Mouse (Mus musculus): ENCODE measurements around the gene Apmap. TPM values are rescaled to one million over a fixed set of nuclear protein-coding genes. Genes with fewer than 3 reads are reported as not detected.

Gene Apmap
- 31.9 and 41.3 TPM in 2 replicates for polyA plus RNA-seq (2014; fragmentation: Nextera tagmentation; extraction: Ambion mirVana)

DNA sequence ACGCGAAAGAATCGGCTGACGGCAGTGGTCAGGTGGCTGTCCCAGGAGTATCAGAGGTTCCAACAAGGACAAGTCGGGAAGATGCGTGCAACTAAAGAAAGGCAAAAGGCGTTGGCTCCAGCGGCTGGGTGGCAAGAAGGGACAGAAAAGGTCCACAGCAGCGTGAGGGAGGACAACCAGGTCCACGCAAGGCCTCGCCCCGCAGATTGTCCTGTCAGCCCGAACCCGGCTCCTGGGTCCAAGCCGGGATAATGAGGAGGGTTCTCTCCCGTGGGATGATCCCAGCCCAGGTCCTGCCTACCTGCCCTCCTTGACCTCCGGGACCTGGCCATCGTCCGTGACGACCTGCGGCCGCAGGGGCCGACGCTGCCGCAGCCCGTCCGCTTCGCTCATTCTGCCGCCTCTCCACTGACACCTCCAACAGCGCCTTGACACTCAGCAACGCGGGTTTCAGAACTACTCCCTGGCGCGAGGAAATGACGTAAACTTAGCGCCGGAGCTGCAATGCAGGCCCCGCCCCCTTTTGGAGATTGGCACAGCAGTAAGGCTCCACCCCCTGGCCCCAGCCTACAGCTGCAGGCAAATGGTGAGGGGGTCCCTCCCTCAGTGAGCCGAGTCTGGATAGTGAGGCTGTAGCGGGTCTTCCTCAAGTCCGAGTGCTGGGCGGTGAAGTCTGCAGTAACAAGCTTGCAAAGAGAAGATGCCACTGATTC, at the start of gene Apmap:
Gene Apmap (minus strand): TSS at position 481 of the 713 bp plus-strand sequence.
- H3K9ac ChIP-seq (ENCODE audit: low read depth, low read length): peak within 1 kb of the TSS; percentile 76
- H3K27ac ChIP-seq (ENCODE audit: low read depth, low read length): no peak within 1 kb of the TSS
- peak within 1 kb of the TSS; percentile 75 for H3K4me2 ChIP-seq (replicated peaks; ENCODE audit: low read depth, low read length)
- peak; percentile 99 for ATAC-seq (ENCODE audit: low FRiP score, low TSS enrichment)
- no peaks in the 10 kb centered on the region for H3K4me1 ChIP-seq (ENCODE audit: control insufficient read depth, insufficient read depth, low read length)
- no peaks in the 10 kb centered on the region for H3K36me3 ChIP-seq (ENCODE audit: control insufficient read depth, insufficient read depth, low read length)
- no peaks in the 10 kb centered on the region for H3K9me3 ChIP-seq (ENCODE audit: control insufficient read depth, low read length)
- WGBS: under 1% methylated on average over 42 of the region's 42 CpGs
- peak within 1 kb of the TSS; percentile 90 for H3K4me3 ChIP-seq (ENCODE audit: low read length)
- no peaks in the 10 kb centered on the region for H3K27me3 ChIP-seq (ENCODE audit: control insufficient read depth, insufficient read depth, low read length)

DNA sequence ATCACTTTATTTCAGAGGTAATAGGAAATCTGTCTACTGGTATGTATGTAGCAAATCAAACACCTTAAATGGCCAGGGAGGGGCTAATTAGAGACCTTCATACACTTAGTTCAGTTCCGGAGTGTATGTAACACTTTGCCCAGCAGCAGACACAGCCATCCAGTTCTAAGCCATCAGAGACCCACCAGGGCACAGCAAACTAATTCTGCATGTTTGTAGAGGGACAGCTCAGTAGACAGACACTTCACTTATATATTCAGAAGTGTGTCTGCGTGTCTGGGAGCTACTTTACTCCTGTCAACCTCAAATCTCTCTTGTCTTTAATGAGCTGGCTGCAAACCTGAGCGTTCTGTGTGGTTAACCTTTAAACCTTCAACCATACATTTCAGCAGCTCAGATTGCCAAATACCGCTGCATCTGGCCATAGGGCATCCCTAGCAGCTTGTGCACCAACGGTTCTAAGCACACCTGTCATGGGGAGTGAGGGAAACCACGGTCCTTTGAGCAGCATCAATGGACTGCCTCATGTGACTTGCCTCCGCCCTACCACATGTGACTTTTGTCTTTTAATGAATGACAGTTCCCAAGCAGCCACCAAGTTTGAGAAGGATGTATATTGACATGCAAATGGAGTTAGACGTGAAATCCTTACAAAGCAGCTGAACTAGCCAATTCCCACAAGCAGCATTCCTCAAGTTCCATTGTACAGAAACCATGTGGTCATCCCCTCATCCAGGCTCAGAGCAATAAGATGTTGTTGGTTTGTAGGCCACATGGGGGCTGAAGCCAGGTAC, 48.8 kb upstream of the Apmap start:
- no peaks in the 10 kb centered on the region for H3K36me3 ChIP-seq (ENCODE audit: control insufficient read depth, insufficient read depth, low read length)
- no peaks in the 10 kb centered on the region for H3K4me1 ChIP-seq (ENCODE audit: control insufficient read depth, insufficient read depth, low read length)
- no peak overlapping the region for H3K4me3 ChIP-seq (ENCODE audit: low read length)
- H3K4me2 ChIP-seq (replicated peaks; ENCODE audit: low read depth, low read length): no peak overlapping the region
- no peak overlapping the region for H3K9ac ChIP-seq (ENCODE audit: low read depth, low read length)
- H3K27me3 ChIP-seq (ENCODE audit: control insufficient read depth, insufficient read depth, low read length): no peaks in the 10 kb centered on the region
- ATAC-seq (ENCODE audit: low FRiP score, low TSS enrichment): no peak
- H3K9me3 ChIP-seq (ENCODE audit: control insufficient read depth, low read length): no peaks in the 10 kb centered on the region; the same call in 1 of the 2 replicates
- H3K27ac ChIP-seq (ENCODE audit: low read depth, low read length): no peak overlapping the region
- 45% methylated on average over 8 of the region's 8 CpGs for WGBS

DNA sequence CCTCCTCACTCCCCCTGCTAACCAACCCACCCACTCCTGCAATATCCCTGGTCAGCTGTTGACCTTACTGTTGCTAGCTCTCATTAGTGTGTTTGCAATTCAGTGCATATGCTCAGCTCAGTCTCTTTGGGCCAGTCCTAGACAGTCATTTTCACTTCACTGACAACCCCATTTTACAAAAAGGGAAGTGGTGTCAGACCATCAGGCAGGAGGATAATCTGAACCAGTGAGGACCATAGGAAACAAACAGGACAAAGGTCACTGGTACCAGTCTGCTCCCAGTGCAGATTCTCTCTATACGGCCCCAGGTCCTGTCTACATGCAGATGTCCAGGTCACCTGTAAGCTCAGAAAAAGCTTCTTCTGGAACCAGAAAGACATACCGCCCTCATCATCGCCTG, 47.7 kb upstream of the Apmap start:
- H3K4me2 ChIP-seq (replicated peaks; ENCODE audit: low read depth, low read length): no peak overlapping the region
- H3K4me1 ChIP-seq (ENCODE audit: control insufficient read depth, insufficient read depth, low read length): peaks cover 4% of the 10 kb centered on the region; the same call in 1 of the 2 replicates
- no peaks in the 10 kb centered on the region; the same call in 1 of the 2 replicates for H3K9me3 ChIP-seq (ENCODE audit: control insufficient read depth, low read length)
- WGBS: 94% methylated on average over 3 of the region's 3 CpGs
- ATAC-seq (ENCODE audit: low FRiP score, low TSS enrichment): no peak
- no peaks in the 10 kb centered on the region for H3K27me3 ChIP-seq (ENCODE audit: control insufficient read depth, insufficient read depth, low read length)
- H3K9ac ChIP-seq (ENCODE audit: low read depth, low read length): no peak overlapping the region
- no peaks in the 10 kb centered on the region for H3K36me3 ChIP-seq (ENCODE audit: control insufficient read depth, insufficient read depth, low read length)
- H3K4me3 ChIP-seq (ENCODE audit: low read length): no peak overlapping the region
- H3K27ac ChIP-seq (ENCODE audit: low read depth, low read length): no peak overlapping the region

GRCm38 (mm10) chr2:150655290-150655689, 46.9 kb upstream of the Apmap start:
- H3K4me1 ChIP-seq (ENCODE audit: control insufficient read depth, insufficient read depth, low read length): peaks cover 10% of the 10 kb centered on the region; the same call in 1 of the 2 replicates
- H3K9me3 ChIP-seq (ENCODE audit: control insufficient read depth, low read length): no peaks in the 10 kb centered on the region; the same call in 1 of the 2 replicates
- no peak overlapping the region for H3K4me2 ChIP-seq (replicated peaks; ENCODE audit: low read depth, low read length)
- no peaks in the 10 kb centered on the region for H3K36me3 ChIP-seq (ENCODE audit: control insufficient read depth, insufficient read depth, low read length)
- 81% methylated on average over 6 of the region's 6 CpGs for WGBS
- no peaks in the 10 kb centered on the region for H3K27me3 ChIP-seq (ENCODE audit: control insufficient read depth, insufficient read depth, low read length)
- no peak for ATAC-seq (ENCODE audit: low FRiP score, low TSS enrichment)
- no peak overlapping the region for H3K4me3 ChIP-seq (ENCODE audit: low read length)
- H3K9ac ChIP-seq (ENCODE audit: low read depth, low read length): no peak overlapping the region
- no peak overlapping the region for H3K27ac ChIP-seq (ENCODE audit: low read depth, low read length)

GRCm38 (mm10) chr2:150654814-150655213, 46.4 kb upstream of the Apmap start:
- H3K27me3 ChIP-seq (ENCODE audit: control insufficient read depth, insufficient read depth, low read length): no peaks in the 10 kb centered on the region
- ATAC-seq (ENCODE audit: low FRiP score, low TSS enrichment): no peak
- H3K27ac ChIP-seq (ENCODE audit: low read depth, low read length): no peak overlapping the region
- peaks cover 10% of the 10 kb centered on the region; the same call in 1 of the 2 replicates for H3K4me1 ChIP-seq (ENCODE audit: control insufficient read depth, insufficient read depth, low read length)
- H3K4me2 ChIP-seq (replicated peaks; ENCODE audit: low read depth, low read length): no peak overlapping the region
- WGBS: 87% methylated on average over 2 of the region's 2 CpGs
- no peaks in the 10 kb centered on the region; the same call in 1 of the 2 replicates for H3K9me3 ChIP-seq (ENCODE audit: control insufficient read depth, low read length)
- H3K9ac ChIP-seq (ENCODE audit: low read depth, low read length): no peak overlapping the region
- H3K4me3 ChIP-seq (ENCODE audit: low read length): no peak overlapping the region
- H3K36me3 ChIP-seq (ENCODE audit: control insufficient read depth, insufficient read depth, low read length): no peaks in the 10 kb centered on the region

GRCm38 (mm10) chr2:150651366-150651765, 43.0 kb upstream of the Apmap start:
- WGBS: 63% methylated on average over 9 of the region's 9 CpGs
- no peak overlapping the region for H3K4me2 ChIP-seq (replicated peaks; ENCODE audit: low read depth, low read length)
- no peak overlapping the region for H3K9ac ChIP-seq (ENCODE audit: low read depth, low read length)
- H3K27ac ChIP-seq (ENCODE audit: low read depth, low read length): no peak overlapping the region
- H3K4me1 ChIP-seq (ENCODE audit: control insufficient read depth, insufficient read depth, low read length): peaks cover 10% of the 10 kb centered on the region; the same call in 1 of the 2 replicates
- no peaks in the 10 kb centered on the region for H3K27me3 ChIP-seq (ENCODE audit: control insufficient read depth, insufficient read depth, low read length)
- no peak overlapping the region for H3K4me3 ChIP-seq (ENCODE audit: low read length)
- no peaks in the 10 kb centered on the region for H3K36me3 ChIP-seq (ENCODE audit: control insufficient read depth, insufficient read depth, low read length)
- 0 out of 2 replicates have a peak, but pooled peaks have one; percentile 2 for ATAC-seq (ENCODE audit: low FRiP score, low TSS enrichment)
- H3K9me3 ChIP-seq (ENCODE audit: control insufficient read depth, low read length): no peaks in the 10 kb centered on the region

- H3K4me2 ChIP-seq (replicated peaks; ENCODE audit: low read depth, low read length): no peak overlapping the region
- no peaks in the 10 kb centered on the region for H3K9me3 ChIP-seq (ENCODE audit: control insufficient read depth, low read length)
- no peak overlapping the region for H3K27ac ChIP-seq (ENCODE audit: low read depth, low read length)
- WGBS: 15% methylated on average over 7 of the region's 7 CpGs
- peaks cover 10% of the 10 kb centered on the region; the same call in 1 of the 2 replicates for H3K4me1 ChIP-seq (ENCODE audit: control insufficient read depth, insufficient read depth, low read length)
- no peak overlapping the region for H3K4me3 ChIP-seq (ENCODE audit: low read length)
- H3K36me3 ChIP-seq (ENCODE audit: control insufficient read depth, insufficient read depth, low read length): no peaks in the 10 kb centered on the region
- no peak overlapping the region for H3K9ac ChIP-seq (ENCODE audit: low read depth, low read length)
- peak; percentile 76 for ATAC-seq (ENCODE audit: low FRiP score, low TSS enrichment)
- no peaks in the 10 kb centered on the region for H3K27me3 ChIP-seq (ENCODE audit: control insufficient read depth, insufficient read depth, low read length)
These were observed 42.2 kb upstream of the Apmap start for GRCm38 (mm10) chr2:150650511-150651074.

DNA sequence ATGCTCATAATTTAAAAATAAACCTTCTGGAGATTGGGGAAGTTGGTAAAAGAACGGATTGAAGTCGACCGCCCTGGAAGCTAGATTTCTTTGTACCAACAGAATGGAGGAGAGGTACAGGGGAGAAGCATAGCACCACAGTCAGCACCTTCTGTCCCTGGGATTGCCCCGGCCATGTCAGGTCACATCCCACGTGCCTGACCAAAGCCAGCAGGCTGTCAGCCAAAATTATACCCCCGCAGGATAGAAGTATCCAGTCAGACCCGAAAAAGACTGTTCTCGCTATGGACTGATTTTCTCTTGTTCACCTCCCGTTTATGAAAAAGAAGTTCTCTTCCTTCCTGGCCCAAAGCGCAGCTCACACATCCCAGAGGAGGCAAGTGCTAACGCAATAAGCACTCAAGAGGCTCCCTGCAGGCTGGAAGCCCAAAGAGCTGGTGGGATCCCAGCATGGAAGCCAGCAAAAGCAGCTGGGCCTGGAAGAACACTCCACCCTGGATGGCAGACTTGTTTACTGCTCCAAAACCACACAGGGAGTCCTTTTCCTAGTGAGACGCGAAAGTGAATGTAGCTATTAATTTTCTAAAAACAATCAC, 40.0 kb upstream of the Apmap start:
- ATAC-seq (ENCODE audit: low FRiP score, low TSS enrichment): no peak
- no peaks in the 10 kb centered on the region for H3K27me3 ChIP-seq (ENCODE audit: control insufficient read depth, insufficient read depth, low read length)
- H3K27ac ChIP-seq (ENCODE audit: low read depth, low read length): no peak overlapping the region

More for the DNA sequence above, 40.0 kb upstream of the Apmap start:
- 70% methylated on average over 13 of the region's 13 CpGs for WGBS
- no peak overlapping the region for H3K4me2 ChIP-seq (replicated peaks; ENCODE audit: low read depth, low read length)
- H3K9ac ChIP-seq (ENCODE audit: low read depth, low read length): no peak overlapping the region
- no peak overlapping the region for H3K4me3 ChIP-seq (ENCODE audit: low read length)
- H3K36me3 ChIP-seq (ENCODE audit: control insufficient read depth, insufficient read depth, low read length): no peaks in the 10 kb centered on the region
- H3K9me3 ChIP-seq (ENCODE audit: control insufficient read depth, low read length): no peaks in the 10 kb centered on the region
- peaks cover 10% of the 10 kb centered on the region; the same call in 1 of the 2 replicates for H3K4me1 ChIP-seq (ENCODE audit: control insufficient read depth, insufficient read depth, low read length)

All from kidney, embryonic 14.5 days (tissue).